Mouse (Mus musculus) urinary bladder, postnatal 25 days (tissue): ENCODE results near the gene Fabp6.

Source experiments
- DNase-seq: peaks from one replicate; pipeline ENCODE4 v3.0.0; 2022; ENCODE audit warnings: low spot score

Fabp6 gene

DNA sequence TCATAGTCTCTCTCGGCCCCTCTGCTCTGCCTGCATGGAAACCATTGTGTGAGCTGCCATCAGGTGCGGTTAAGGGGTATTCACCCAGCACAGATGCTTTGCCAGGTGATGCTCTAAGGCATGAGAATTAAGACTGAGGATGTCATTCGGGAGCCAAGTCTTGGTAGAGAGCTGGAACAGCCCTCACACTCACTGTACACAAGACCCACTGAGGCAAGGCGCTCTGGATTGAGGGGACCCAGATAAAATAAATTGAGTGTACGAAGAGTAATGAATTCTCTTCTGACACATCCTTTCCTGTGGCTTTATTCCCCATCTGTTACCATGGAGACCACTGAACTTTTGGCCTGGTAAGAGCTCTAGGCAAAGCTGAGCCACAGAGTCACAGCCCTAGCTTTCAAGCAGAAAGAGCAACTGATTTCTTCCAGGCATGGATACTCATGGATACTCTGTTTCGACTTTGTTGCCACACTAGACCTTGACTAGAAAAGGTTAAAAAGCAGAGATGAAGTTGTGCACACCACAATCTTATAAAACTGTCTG is 11.7 kb downstream of the Fabp6 start:
- DNase-seq, result no peak

DNA sequence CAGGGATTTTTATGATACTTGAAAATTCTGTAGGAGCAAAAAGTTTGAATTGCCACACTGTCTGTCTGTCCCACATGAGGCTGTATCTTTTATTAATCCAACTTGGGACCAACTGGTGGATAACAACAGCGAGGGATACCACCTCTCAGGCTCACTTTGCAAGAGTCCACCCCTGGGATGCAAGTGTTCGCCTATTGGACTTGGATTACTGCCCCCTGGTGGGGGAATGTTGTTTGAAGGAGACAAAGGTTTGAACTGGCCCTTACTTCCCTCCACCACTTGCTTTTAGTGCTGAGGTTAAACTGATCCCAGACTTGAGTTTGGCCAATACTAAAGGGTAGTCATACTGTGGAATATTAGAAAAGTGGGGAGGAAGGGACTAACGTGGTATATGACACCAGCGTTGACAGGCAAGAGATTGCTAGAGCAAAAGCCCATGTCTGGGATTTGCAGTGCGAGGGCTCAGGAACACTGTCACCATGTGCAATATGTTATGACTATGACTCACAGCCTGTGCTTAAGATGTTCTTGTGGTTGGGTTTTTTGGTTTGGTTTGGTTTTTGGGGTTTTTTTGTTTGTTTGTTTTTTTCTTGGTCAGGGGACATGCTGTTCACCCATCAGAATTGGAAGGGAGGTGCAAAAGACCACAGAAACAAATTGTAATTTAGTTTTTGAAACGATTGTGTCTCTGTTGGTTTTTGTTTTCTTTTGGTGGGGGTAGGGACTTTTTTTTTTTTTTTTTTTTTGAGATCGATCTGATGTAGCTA is 14.8 kb downstream of the Fabp6 start, which contains the start of gene 4933415A04Rik:
4933415A04Rik (plus strand) TSS at position 717 of the 767 bp plus-strand sequence.
- peak; percentile 76 for DNase-seq

DNA sequence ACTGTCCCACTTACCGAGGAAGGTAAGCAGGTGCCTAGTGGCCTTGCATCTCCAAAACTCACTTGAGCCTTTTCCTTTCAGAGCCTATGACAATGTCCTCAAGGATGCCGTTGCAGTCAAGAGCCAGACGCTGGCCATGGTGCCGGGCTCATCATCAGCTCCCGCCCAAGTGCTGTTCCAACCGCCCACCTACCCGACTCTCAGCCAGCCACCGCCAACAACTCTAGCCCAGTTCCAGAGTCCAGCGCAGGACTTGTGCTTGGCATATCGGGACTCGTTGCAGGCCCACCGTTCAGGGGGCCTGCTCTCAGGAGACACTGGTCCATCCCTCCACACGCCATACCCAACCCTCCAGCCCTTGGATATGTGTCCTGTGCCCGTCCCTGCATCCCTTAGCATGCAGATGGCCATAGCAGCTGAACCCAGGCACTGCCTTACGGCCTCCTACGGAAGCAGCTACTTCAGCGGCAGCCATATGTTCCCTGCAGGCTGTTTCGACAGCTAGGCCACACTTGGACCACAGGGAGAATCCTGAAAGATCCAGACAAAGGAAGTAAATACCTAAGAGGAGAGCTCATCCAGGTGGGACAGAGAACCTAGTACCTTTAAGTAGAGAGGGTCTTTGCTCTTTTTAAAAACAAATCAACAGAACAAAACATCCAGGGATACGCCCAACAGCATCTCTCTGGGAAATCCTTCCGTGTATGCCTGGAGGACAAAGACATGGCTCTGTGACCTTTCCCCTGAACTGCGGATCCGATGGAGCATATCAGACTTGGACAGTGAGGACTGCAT is 15.9 kb downstream of the Fabp6 start:
- no peak for DNase-seq

DNA sequence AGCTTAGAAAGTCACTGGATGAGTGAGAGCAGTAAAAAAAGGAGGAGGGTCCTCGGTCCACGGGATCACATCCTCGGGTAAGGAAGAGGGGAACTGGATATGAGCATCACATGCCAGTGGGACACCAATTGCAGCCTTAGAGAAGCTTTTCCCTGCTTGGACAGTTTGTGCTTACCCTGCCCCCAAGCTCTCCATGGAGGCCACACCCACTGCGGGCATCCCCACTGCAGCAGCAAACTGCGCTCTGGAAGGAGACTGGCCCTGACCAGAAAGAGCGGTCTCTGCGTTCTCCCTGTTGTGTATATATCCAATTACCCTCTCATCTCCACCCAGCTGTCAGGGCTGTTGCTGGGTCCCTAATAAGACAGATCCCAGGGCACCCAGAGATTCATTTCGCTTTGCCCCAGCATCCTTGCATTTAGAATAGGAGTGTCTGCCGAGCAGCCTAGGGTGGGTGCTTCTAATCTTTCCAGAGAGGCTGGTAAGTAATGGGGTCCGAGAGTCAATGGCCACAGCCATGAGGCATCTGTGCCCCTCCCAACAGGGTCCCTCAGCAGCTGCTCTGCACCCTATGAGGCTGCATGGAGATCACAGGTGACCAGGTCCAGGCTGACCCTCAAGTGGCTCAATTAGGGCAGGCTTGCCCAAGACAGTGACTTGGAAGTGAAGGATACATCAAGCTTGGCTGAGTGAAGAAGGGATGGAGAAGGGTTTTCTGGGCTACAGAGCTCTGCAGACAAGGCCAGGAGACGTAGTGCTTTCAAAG is 23.4 kb downstream of the Fabp6 start:
- no peak for DNase-seq

DNA sequence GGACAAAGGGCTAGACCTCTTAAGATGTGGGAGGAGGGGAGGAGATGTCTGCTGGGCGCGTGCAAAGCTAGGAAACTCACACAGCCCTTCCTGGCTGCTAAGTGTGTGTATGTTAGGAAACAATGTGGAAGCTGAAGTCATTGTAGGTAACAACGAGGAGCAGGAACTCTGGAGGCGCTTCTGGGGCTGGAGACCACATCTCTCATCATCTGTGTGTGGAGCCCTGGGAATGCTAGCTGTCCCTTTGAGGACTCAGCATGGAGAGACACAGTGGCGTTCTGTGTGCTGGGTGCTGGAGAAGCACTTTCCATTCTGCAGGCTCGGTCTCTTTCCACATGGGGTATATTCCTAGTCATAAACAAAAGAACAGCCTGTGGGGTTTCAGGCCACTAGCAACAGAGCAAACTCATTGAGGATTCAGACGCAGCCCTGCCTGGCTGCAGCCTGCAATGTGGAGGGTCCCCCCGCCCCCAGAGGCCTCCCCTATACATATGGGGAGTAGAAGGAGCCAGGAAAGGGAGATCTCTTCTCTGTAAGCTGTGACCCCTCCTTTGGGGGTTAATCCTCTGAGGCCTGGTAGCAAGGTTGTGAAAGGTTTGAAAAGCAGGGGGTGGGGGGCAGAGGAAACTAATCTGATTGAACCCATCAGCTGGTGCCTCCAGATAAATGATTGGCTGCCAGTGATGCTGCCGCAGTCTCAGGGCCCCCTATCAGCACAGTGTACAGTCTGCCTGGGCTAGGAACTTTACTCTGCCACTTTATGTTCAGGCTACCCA is 25.8 kb downstream of the Fabp6 start:
- no peak for DNase-seq

DNA sequence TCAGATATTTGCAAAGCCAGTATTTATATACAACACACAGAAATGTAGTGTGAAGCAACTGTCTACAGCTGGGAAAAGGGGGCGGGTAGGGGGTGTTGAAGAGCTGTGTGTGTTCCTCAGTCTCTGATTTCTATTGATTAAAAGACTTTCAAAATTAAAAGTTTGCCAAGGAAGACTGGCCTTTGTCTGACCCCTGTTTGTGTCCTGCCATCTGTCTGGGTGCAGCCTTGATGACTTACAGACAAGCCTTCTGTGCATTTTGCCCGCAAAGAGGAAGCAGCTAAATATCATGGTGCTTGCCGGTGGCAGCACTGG is 26.3 kb downstream of the Fabp6 start:
- no peak for DNase-seq

DNA sequence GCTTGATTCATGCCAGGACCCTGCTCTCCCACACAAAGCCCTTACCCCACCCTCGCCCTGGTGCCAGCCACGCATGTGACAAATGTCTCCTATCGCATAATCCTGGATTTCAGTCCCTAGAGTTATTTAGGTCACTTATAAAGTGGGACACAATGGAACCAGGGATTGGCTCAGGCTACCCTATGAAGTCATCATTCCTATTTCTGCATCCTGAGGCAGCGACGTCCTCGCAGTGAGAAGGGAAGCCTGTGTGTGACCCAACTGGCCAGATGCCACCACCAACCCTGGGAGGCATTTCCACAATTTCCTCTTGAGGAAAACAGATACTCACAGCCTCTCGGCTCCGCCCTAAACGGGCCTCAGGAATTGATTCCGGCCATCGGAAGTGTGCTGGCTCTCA is 31.7 kb downstream of the Fabp6 start:
- no peak for DNase-seq

DNA sequence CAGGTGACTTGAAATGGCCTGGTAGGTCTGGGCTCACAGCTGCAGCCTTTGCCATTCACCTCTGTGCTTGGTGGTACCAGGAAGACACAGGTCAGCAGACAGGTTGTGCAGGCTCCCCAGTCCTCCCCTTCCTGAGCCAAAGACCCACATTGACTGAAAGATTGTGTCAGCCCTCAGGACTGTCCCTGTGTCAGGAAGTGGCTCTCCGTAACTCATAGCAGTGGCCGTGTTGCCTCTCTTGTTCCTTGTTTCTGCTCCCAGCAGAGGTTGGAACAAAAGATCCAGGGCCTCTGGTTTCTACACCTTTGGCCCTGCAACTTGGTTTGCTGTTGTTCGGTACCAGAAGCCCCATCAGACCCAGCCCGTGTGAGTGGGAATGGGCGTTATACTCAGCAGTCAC is 32.2 kb downstream of the Fabp6 start:
- DNase-seq, result no peak

DNA sequence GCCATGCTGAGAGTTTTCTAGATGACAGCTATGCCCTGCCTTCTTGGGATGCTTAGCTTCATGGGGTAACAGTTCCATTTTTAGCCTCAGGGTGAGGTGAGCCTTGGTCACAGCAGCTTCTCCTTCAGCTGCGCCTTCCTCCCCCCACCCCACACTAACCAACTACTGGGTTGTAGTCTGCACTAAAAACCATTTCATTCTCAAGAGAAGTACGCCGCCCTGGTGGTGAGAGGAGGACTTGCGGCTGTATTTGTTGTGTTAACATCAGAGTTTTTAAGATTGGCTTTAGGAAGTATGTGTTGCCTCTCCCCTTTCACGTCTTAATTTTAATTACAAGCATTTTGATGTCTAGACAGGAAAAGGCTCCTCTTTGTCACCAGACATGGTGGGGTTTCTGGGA is 33.1 kb downstream of the Fabp6 start:
- DNase-seq, result peak; percentile 29

DNA sequence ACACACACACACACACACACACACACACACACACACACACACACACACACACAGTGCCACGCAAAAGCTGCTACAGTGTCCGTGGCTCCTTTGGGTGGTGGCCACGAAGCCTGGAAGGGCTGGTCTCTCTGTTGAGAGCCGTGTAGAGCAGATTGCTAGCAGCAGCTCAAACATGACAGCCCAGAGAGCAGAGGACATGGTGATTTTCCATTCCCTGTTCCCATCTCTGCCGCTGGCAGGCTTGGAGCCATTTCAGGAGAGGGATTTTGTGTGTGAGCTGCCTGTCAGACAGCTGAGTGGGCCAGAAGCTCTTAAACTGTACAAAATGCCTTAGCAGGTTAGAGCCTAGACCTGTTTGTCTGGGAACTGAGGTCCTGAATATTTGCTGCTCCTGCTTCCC is 34.6 kb downstream of the Fabp6 start:
- no peak for DNase-seq

DNA sequence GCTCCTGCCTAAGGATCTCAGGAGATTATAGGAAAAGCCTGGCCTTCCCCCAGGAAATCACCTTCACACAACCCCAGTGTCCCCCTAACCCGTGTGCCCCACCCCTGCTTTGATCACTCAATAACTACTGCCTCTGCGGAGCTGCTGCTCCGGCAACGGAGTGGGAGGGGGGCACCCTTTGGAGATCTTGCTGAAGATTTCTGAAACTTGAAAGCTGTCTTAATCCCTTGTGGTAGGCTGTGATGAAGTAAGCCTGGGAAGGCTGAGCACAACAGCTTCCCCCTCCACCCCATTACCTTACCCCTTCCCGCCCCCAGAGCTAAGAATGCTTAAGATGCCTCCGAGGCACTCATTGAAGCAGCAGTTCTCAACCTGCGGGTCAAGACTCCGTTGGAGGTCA is 35.5 kb downstream of the Fabp6 start:
- DNase-seq, result no peak

DNA sequence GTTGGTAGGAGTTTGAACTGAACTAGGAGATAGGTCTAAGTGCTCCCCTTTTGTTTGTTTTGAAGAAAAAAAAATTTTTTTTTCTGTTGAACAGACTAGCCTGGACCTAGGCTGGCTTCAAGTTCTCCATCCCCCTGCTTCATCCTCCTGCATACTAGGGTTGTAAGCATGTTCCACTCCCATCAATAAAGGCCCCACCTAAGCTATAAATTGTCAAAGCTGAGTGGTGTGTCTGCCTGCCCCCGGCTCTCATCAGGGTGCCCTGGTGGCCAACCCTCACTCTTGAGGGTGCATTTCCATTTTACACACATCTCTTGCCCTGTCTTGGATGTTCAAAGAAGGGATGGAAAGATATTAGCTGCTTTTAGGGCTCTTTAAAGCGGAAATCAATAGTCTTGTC is 35.9 kb downstream of the Fabp6 start:
- no peak for DNase-seq

DNA sequence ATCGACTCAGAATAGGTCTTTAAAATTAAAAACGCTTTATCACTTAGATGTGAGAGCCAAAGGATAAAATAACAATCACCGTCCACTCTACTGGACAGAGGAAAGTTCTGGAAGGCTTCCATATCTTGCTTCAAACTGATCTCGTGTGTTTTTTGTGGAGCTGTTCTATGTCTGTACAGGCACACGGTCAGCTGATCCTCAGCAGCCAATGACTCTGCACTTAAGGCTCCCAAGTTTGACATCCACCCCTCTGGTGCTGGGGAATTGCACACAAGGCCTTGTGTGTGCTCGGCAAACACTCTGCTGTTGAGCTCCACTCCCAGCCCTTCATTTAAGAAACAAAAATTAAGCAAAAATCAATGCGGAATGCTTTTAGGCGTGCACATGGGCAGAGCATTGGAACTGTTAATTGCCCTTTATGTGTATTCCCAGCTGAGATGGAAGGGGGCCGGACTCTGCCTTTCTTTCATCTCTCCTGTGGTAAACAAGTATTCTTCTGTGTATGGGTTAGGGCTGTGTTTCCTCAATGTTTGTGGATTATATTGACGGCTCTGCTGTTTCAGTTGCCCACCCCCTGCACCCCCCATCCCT is 37.6 kb downstream of the Fabp6 start:
- DNase-seq, result no peak

DNA sequence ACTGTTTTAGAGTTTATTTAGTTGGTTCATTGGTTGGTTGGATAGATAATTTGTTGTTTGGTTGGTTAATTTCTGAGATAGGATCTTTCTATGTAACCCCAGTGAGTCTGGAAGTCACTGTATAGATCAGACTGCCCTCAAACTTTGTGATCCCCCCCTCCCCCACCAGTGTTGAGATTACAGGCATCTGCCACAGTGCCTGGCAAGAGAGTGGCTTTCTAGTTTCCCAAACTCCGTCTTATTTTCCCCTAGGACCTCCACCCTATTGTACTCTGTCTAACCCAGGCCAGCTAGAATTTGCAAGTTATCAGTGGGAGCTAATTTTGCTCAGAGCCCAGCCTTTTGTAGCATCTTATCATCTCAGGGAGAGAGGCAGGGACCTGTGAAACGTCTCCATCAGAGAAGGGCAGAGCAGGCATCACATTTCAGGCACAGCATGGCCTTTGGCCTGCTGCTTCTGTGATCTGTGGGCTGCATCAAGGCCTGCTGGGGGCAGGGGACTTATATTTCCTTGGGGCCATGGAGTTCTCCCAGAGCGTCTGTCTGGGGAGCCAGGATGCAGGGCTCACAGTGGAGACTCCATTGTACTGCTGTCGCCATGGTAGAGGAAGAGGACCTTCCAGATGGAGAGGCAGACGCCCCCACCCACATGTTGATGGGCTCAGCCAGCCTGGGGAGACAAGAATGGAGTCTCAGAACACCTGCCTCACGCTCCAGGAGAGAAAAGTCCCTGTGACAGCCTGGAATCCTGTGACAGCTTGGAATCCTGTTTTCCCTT is 41.6 kb downstream of the Fabp6 start:
- no peak for DNase-seq

DNA sequence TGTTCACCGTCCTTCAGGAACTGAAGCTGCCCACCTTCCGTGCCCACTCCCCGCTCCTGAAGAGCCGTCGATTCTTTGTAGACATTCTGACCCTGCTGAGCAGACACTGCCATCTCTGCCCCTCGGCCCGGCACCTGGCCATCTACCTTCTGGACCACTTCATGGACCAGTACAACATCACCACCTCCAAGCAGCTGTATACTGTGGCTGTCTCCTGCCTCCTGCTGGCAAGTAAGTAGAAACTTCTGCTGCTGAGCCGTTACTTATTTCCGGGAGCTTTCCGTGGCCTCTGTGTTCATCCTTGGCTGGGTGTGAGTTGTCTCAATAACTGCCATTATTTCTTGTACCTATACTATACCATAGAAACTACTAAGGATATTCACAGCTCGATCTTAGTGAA is 44.8 kb downstream of the Fabp6 start:
- no peak for DNase-seq

DNA sequence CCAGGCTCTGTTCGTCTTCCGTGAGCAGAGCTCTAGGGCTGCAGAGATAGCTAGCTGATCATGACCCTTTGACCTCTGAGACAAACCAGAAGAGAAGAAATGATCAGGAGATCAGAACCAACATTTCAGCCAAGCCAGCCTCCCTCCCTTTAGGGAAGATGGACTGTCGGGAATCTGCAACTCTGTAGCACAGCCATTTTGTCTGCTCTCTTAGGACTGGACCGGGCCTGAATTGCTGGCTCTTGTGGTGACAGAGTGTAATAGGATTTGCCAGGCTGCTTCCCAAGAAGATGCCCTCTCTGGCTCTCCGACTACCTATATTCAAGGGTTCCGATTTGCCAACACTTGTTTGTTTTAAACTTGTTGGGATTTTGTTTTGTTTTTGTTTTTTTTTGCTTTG is 48.7 kb downstream of the Fabp6 start:
- no peak for DNase-seq

DNA sequence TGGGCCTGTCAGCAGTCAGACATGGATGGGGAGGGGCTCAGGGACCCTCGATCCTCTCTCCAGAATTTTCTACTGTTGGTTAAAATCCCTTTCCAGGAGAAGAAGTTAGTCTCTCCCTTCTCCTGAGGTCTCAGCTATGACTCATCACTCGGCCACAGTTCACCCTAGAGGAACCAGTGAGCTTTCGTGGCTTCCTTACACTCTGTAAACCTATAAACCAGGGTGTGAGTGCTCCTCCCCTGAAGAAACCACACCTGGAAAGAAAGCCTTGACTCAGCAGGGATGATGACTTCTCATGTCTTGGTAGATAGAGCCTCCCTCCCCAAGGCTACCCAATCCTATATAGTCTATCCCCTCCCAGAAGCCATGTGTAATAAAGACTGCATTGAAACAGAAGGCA is 49.6 kb downstream of the Fabp6 start:
- no peak for DNase-seq

DNA sequence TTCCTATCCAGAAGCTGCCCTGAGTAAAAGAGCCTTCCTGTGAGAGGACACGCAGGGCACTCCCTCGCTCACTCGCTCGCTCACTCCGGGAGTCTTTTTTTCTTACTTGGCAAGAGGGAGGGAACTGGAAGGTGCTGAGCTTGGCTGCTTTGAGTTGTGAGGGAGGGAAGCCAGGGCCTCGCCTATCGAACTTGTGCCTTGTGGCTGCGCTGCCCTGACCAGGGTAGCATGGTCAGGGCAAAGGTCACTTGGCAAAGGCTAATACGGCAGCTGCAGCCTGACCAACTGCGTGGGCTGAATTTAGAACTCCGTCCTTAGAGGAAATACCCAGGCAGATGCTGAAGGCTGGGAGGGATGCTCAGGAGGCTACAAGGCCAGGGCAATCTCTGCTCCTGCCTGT is 51.6 kb downstream of the Fabp6 start:
- no peak for DNase-seq

DNA sequence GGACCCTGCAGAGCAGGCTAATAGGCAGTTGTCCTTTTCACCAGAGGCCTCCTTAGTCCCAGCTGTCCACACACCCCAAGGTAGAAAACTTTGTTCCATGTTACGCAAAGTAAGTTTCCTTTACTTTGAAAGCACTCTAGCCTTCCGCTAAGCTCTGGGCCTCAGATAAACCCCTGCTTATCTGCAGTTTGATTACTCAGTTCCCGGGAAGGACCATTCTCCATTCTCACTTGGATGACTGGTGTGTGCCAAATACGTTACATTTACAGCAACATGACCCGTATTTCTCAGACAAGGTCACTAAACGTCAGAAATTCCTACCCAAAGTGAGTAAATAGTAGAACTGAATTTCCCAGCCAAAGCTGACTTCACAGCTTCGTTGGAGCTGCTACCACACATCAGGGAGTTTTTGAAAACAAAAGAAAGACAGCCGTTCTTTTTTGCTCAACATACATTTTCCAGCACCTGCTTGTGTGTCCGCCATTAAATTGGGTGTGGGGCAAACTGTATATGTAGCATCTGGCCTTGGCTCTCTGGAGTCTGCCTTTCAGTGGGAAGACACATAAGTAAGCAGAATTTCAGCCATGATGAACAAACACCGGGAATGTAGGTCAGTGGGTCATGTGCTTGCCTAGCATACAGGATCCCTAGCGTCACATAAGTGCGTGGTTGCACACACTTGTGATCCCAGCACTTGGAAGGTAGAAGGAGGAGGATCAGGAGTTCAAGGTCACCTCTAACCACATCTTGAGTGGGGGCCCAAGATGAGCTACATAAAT is 52.5 kb downstream of the Fabp6 start:
- DNase-seq, result no peak

DNA sequence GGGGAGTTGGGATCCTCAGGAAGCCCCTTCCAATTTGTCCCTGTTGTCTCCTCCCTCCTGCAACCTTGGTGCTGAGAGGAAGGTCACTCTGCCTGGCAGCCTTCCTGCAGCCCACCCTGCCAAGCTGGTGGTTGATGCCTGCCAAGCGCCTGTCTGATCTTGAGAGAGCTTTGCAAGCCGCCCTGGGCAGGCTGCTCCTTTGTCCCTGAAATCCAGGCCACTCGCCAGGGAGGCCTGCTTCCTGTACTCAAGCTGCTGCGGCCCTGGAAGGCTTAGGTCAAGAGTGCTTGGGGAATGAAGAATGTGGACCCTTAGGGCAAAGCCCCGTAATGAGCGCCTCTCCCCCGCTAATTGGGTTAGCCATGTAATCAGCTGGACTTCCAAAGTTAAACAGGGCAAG is 53.2 kb downstream of the Fabp6 start:
- no peak for DNase-seq
